Mouse (Mus musculus) cerebellum, adult 9-10 months (tissue): ENCODE results near the gene Gm28035.
A peak's percentile ranks its signal among the peaks of the same experiment; 100 is the strongest.

Experiments used
- DNase-seq: peaks from one replicate; pipeline ENCODE4 v3.0.0; 2022

Gene Gm28035

GRCm38 (mm10) chr2:30238906-30239465 is 1.4 kb upstream of the Gm28035 start:
- DNase-seq: no peak

GRCm38 (mm10) chr2:30239777-30240176 is 590 bp upstream of the Gm28035 start:
- no peak for DNase-seq

- peak; percentile 81 for DNase-seq
Measured at GRCm38 (mm10) chr2:30242509-30242908, 2.1 kb downstream of the Gm28035 start.

GRCm38 (mm10) chr2:30243391-30243790 is 3.0 kb downstream of the Gm28035 start:
- DNase-seq: no peak

GRCm38 (mm10) chr2:30244595-30245178 is 4.3 kb downstream of the Gm28035 start:
- no peak for DNase-seq

- DNase-seq: no peak
Measured at GRCm38 (mm10) chr2:30247036-30247435, 6.7 kb downstream of the Gm28035 start.

GRCm38 (mm10) chr2:30247681-30248080 is 7.3 kb downstream of the Gm28035 start:
- no peak for DNase-seq

- DNase-seq: no peak
Measured at GRCm38 (mm10) chr2:30249182-30249581, 8.8 kb downstream of the Gm28035 start.

- no peak for DNase-seq
Measured at GRCm38 (mm10) chr2:30250166-30251128, 10.1 kb downstream of the Gm28035 start.

- DNase-seq: no peak
Measured at GRCm38 (mm10) chr2:30251417-30252104, 11.2 kb downstream of the Gm28035 start.

GRCm38 (mm10) chr2:30252521-30252920 is 12.2 kb downstream of the Gm28035 start:
- DNase-seq: no peak

GRCm38 (mm10) chr2:30253809-30254208 is 13.4 kb downstream of the Gm28035 start:
- no peak for DNase-seq

- DNase-seq: no peak
Measured at GRCm38 (mm10) chr2:30255631-30256395, 15.4 kb downstream of the Gm28035 start.

- DNase-seq: no peak
Measured at GRCm38 (mm10) chr2:30256616-30257350, 16.4 kb downstream of the Gm28035 start.

- no peak for DNase-seq
Measured at GRCm38 (mm10) chr2:30257699-30258460, 17.5 kb downstream of the Gm28035 start.

- DNase-seq: no peak
Measured at GRCm38 (mm10) chr2:30258600-30258999, 18.2 kb downstream of the Gm28035 start.

GRCm38 (mm10) chr2:30259131-30260064 is 19.0 kb downstream of the Gm28035 start:
- DNase-seq: no peak

- DNase-seq: no peak
Measured at GRCm38 (mm10) chr2:30261064-30261736, 20.8 kb downstream of the Gm28035 start.
